Mouse (Mus musculus): ENCODE measurements at regions not wholly inside any gene's neighbourhood (a gene's known extent, or its start where the extent isn't known, plus 50 kb on each side); places are given as distances from the start of the nearest gene placed in this dataset.

GRCm38 (mm10) chr16:24176057-24176456, 187.4 kb upstream of the Bcl6 start:
- no peak for DNase-seq

- DNase-seq, result no peak
These were observed 186.6 kb upstream of the Bcl6 start for GRCm38 (mm10) chr16:24175235-24175760.

GRCm38 (mm10) chr16:24174595-24174994, 185.9 kb upstream of the Bcl6 start:
- DNase-seq, result no peak

- DNase-seq, result no peak
These were observed 185.3 kb upstream of the Bcl6 start for GRCm38 (mm10) chr16:24173783-24174518.

- no peak for DNase-seq
These were observed 184.0 kb upstream of the Bcl6 start for GRCm38 (mm10) chr16:24172653-24173052.

- DNase-seq, result no peak
These were observed 183.4 kb upstream of the Bcl6 start for GRCm38 (mm10) chr16:24172065-24172464.

GRCm38 (mm10) chr16:24171161-24171560, 182.5 kb upstream of the Bcl6 start:
- no peak for DNase-seq

- no peak for DNase-seq
These were observed 177.8 kb upstream of the Bcl6 start for GRCm38 (mm10) chr16:24166496-24166895.

- DNase-seq, result no peak
These were observed 176.9 kb upstream of the Bcl6 start for GRCm38 (mm10) chr16:24165461-24166081.

- no peak for DNase-seq
These were observed 172.1 kb upstream of the Bcl6 start for GRCm38 (mm10) chr16:24160705-24161285.

GRCm38 (mm10) chr16:24159336-24159735, 170.7 kb upstream of the Bcl6 start:
- DNase-seq, result no peak

GRCm38 (mm10) chr16:24157753-24158152, 169.1 kb upstream of the Bcl6 start:
- DNase-seq, result no peak

- DNase-seq, result no peak
These were observed 168.2 kb upstream of the Bcl6 start for GRCm38 (mm10) chr16:24156729-24157430.

GRCm38 (mm10) chr16:24154816-24155357, 166.2 kb upstream of the Bcl6 start:
- DNase-seq, result no peak

- no peak for DNase-seq
These were observed 165.3 kb upstream of the Bcl6 start for GRCm38 (mm10) chr16:24153943-24154342.

- DNase-seq, result no peak
These were observed 163.2 kb upstream of the Bcl6 start for GRCm38 (mm10) chr16:24151831-24152247.

- no peak for DNase-seq
These were observed 162.6 kb upstream of the Bcl6 start for GRCm38 (mm10) chr16:24151178-24151725.

- DNase-seq, result no peak
These were observed 161.9 kb upstream of the Bcl6 start for GRCm38 (mm10) chr16:24150512-24150911.

GRCm38 (mm10) chr16:24149441-24149840, 160.8 kb upstream of the Bcl6 start:
- DNase-seq, result no peak

GRCm38 (mm10) chr16:24143894-24144293, 155.2 kb upstream of the Bcl6 start:
- no peak for DNase-seq

GRCm38 (mm10) chr16:24142915-24143541, 154.4 kb upstream of the Bcl6 start:
- DNase-seq, result no peak

- DNase-seq, result no peak
These were observed 150.5 kb upstream of the Bcl6 start for GRCm38 (mm10) chr16:24139109-24139508.

All from right cerebral cortex, postnatal 4 days (tissue).